Mouse (Mus musculus): Measurements from ENCODE around the gene Syt6. TPM values are rescaled to one million over a fixed set of nuclear protein-coding genes. Genes with fewer than 3 reads are reported as not detected.

Gene Syt6
- total RNA-seq (2021) = not detected

- intact Hi-C loops (cut with DNase I) = no loop called here
- DNase-seq = no peak
These were observed at the start of gene Syt6 for GRCm38 (mm10) chr3:103575156-103575892. Gene Syt6 (plus strand): TSS chr3:103575231.

GRCm38 (mm10) chr3:103526201-103526704 lies 48.8 kb upstream of the Syt6 start:
- no peak for DNase-seq
- intact Hi-C loops (cut with DNase I) = no loop called here

- intact Hi-C loops (cut with DNase I) = no loop called here
- DNase-seq = no peak
These were observed 48.2 kb upstream of the Syt6 start for GRCm38 (mm10) chr3:103526864-103527263.

GRCm38 (mm10) chr3:103534036-103534435 lies 41.0 kb upstream of the Syt6 start:
- DNase-seq = no peak
- intact Hi-C loops (cut with DNase I) = no loop called here

- intact Hi-C loops (cut with DNase I) = no loop called here
- no peak for DNase-seq
These were observed 39.8 kb upstream of the Syt6 start for GRCm38 (mm10) chr3:103535207-103535606.

GRCm38 (mm10) chr3:103539148-103539547 lies 35.9 kb upstream of the Syt6 start:
- no peak for DNase-seq
- intact Hi-C loops (cut with DNase I) = no loop called here

- intact Hi-C loops (cut with DNase I) = no loop called here
- DNase-seq = no peak
These were observed 28.9 kb upstream of the Syt6 start for GRCm38 (mm10) chr3:103546166-103546565.

- intact Hi-C loops (cut with DNase I) = no loop called here
These were observed 28.4 kb upstream of the Syt6 start for GRCm38 (mm10) chr3:103546626-103547025.

GRCm38 (mm10) chr3:103550236-103550635 lies 24.8 kb upstream of the Syt6 start:
- intact Hi-C loops (cut with DNase I) = no loop called here
- DNase-seq = no peak

More at GRCm38 (mm10) chr3:103546626-103547025, 28.4 kb upstream of the Syt6 start:
- DNase-seq = no peak

- intact Hi-C loops (cut with DNase I) = no loop called here
- DNase-seq = no peak
These were observed 7.8 kb upstream of the Syt6 start for GRCm38 (mm10) chr3:103567226-103567625.

- intact Hi-C loops (cut with DNase I) = no loop called here
- DNase-seq = no peak
These were observed 2.5 kb upstream of the Syt6 start for GRCm38 (mm10) chr3:103572526-103572925.

GRCm38 (mm10) chr3:103573106-103573790 lies 1.8 kb upstream of the Syt6 start:
- intact Hi-C loops (cut with DNase I) = no loop called here
- DNase-seq = no peak

- intact Hi-C loops (cut with DNase I) = no loop called here
- peak; percentile 52 to 65 for DNase-seq
These were observed 1.3 kb upstream of the Syt6 start for GRCm38 (mm10) chr3:103573791-103574166.

- no peak for DNase-seq
- intact Hi-C loops (cut with DNase I) = no loop called here
These were observed 370 bp upstream of the Syt6 start for GRCm38 (mm10) chr3:103574566-103575155.

GRCm38 (mm10) chr3:103575893-103576641 lies 1.0 kb downstream of the Syt6 start:
- intact Hi-C loops (cut with DNase I) = no loop called here
- DNase-seq = peak in 1 of 2 experiments; percentile 6

GRCm38 (mm10) chr3:103587136-103587535 lies 12.1 kb downstream of the Syt6 start:
- intact Hi-C loops (cut with DNase I) = no loop called here

GRCm38 (mm10) chr3:103587672-103588071 lies 12.6 kb downstream of the Syt6 start:
- intact Hi-C loops (cut with DNase I) = no loop called here
- no peak for DNase-seq

More at GRCm38 (mm10) chr3:103587136-103587535, 12.1 kb downstream of the Syt6 start:
- no peak for DNase-seq

GRCm38 (mm10) chr3:103589636-103590035 lies 14.6 kb downstream of the Syt6 start:
- intact Hi-C loops (cut with DNase I) = no loop called here
- no peak for DNase-seq

GRCm38 (mm10) chr3:103592636-103593035 lies 17.6 kb downstream of the Syt6 start:
- intact Hi-C loops (cut with DNase I) = no loop called here
- no peak for DNase-seq

- no peak for DNase-seq
- intact Hi-C loops (cut with DNase I) = no loop called here
These were observed 18.6 kb downstream of the Syt6 start for GRCm38 (mm10) chr3:103593631-103594030.
